Mouse (Mus musculus): ENCODE results near the gene Aldh1l1. TPM values are rescaled to one million over a fixed set of nuclear protein-coding genes. Genes with fewer than 3 reads are reported as not detected.

The Aldh1l1 gene
- polyA plus RNA-seq (2012; rRNA removed), result 36.6 and 41.0 TPM in 2 replicates

DNA sequence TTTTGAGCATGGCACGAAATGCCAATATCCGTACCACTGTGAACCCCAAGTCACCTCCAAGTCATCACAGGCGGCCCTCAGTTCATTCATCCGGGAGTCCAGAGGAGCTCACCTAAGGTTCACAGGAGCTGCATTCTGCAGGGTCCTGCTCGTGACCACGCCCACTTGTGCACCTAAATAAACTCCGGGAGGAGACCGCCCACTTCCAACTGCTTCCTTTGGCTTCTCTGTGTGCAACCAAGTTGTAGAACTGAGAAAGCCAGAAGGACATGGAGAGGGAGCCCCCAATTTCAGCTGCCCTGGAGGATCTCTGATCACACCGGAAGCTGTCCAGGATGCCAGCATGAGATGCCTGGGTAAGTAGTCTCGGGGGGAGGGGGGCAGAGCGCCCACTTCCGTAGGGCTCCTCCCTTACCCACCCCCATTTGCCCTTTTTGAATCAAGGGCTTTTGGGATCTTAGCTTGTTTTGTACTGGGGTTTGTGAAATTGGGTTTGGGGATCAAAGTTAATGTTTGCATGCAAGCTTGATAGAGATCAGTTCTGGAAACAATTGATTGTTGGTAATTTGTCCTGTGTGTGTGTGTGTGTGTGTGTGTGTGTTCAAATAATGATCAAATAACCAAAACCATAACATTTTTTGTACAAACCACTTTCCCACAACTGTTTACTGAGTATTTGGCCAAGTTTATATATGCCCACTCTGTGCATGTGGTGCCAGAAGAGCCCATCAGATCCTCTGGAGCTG lies at the start of gene Aldh1l1:
Gene Aldh1l1 (plus strand): TSS at position 252 of the 746 bp plus-strand sequence.

DNA sequence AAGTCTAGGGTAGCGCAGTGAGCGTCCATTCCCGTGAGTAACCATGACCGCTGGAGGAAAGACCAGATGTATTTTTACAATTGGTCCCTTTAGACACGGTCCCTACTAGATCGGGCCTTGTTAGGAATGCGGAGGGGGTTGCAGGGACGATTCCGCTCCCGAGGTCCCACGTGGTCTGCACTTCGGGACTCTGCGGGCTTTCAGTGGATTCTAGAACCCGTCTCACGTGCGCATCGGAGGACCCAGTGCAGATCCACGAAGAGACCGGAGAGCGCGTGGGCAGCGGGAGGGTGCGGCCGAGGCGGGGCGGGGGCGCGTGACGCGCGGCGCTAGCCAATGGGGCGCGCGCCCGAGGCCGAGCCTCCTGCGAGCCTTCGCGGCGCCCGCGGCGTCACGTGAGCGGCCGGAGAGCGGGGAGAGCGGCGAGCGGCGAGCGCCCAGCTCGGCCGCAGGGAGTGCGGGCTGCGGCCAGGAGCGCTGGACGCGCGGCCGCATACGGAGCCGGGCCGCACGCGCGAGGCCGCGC lies 24.0 kb upstream of the Aldh1l1 start, which contains the start of gene Klf15:
Gene Klf15 (plus strand): TSS at position 396 of the 526 bp plus-strand sequence.

DNA sequence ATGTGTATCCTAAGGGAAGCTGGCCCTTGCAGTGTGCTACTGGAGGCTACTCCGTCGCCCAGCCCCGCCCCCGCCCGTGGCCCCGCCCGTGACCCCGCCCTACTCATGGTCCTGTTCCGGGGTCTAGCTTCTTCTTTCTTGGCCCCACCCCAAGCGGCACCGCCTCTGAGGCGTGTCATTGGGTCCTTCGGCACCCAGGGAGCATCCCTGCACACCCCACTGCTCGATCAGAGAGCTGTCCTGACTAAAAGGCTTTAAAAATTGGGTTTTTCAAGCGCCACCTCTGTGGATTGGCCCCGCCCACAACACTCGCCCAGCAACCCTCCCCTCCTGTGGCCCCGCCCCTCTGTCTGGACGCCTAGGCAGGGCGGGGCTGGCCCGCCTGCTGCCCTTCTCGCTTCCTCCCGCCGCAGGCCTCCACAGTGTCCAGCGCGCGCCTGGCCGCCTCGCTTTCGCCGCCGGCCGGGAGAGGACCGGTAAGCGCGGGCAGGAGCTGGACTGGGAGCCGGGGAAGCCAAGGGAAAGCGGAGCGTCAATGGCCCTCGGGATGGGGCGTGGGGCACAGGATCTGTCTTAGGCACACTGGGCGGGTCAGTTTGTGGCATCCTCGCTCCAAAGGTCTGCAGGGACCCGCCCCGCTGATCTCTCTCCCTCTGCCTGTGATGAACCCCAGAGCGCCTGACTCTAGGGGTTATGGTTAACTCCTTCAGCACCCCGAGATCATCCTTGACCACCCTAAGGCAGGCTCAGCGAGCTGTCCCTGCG lies 118.5 kb downstream of the Aldh1l1 start, which contains the start of gene Slc41a3:
Gene Slc41a3 (plus strand): TSS at position 193 of the 765 bp plus-strand sequence.

Other genes starting within 250 kb of the Aldh1l1 start
- not detected in 2 replicates for gene Vmn1r54, start 240.1 kb upstream of the Aldh1l1 start, polyA plus RNA-seq (2012; rRNA removed)
- gene BC048671, start 185.2 kb upstream of the Aldh1l1 start, polyA plus RNA-seq (2012; rRNA removed), result not detected in 2 replicates
- gene Chst13, start 161.2 kb upstream of the Aldh1l1 start, polyA plus RNA-seq (2012; rRNA removed), result 0.08 and 0.43 TPM in 2 replicates
- 0.01 TPM in 1 of 2 replicates, not detected in the other for gene Uroc1, start 153.1 kb upstream of the Aldh1l1 start, polyA plus RNA-seq (2012; rRNA removed)
- 17.6 and 19.1 TPM in 2 replicates for gene Zxdc, start 116.9 kb upstream of the Aldh1l1 start, polyA plus RNA-seq (2012; rRNA removed)
- gene Cfap100, start 57.6 kb upstream of the Aldh1l1 start, polyA plus RNA-seq (2012; rRNA removed), result 12.7 and 14.2 TPM in 2 replicates
- 12.9 and 16.2 TPM in 2 replicates for gene Klf15, start 23.9 kb upstream of the Aldh1l1 start, polyA plus RNA-seq (2012; rRNA removed)
- gene Slc41a3, start 118.3 kb downstream of the Aldh1l1 start, polyA plus RNA-seq (2012; rRNA removed), result 5.1 and 5.4 TPM in 2 replicates